Mouse (Mus musculus): ENCODE results near the gene Sned1.

DNA sequence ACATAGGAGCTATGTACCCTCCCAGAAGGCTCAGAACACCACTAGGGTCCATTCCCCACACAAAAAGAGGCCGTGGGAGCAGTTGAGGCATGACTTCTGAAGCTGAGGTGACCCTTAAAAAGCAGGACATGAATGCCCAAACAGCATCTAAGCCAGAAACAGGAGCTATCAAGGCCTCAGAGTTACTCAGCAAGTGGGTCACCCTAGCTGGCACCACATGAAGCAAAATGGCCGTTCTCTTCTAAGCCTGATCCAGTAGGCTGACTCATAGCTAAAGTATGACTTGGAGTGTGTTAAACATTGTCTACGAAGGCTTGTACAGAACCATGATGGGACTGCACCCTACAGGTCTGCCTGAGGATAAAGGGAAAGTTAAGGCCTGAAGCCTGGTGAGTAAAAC is 90.8 kb downstream of the Sned1 start:
- TF ChIP-seq CTCF (IDR thresholded peaks at IDR 0.05; ENCODE audit: low read depth) (no peak), EP300 (IDR thresholded peaks at IDR 0.05; ENCODE audit: low read depth) (no peak)

Measured in liver, embryonic 14.5 days (tissue).